Mouse (Mus musculus): ENCODE data around the gene Sry.

Sry gene

GRCm38 (mm10) chrY:2663558-2663957 lies at the start of gene Sry:
Sry (minus strand) TSS chrY:2663658.
- DNase-seq, result no peak
